Mouse (Mus musculus) liver, embryonic 16.5 days (tissue): ENCODE data around the gene Wnt7b. TPM values are rescaled to one million over a fixed set of nuclear protein-coding genes. Genes with fewer than 3 reads are reported as not detected.
A peak's percentile ranks its signal among the peaks of the same experiment; 100 is the strongest.

ENCODE experiments used
- ATAC-seq: fragments of 200-750 bp; cut with Nextera tagmentation; 2 replicates; pipeline ENCODE4 v1.8.0; 2017; ENCODE audit warnings: low read depth, mild to moderate bottlenecking, moderate number of reproducible peaks, moderate library complexity
- H3K27ac ChIP-seq: fragments of 300-500 bp; sonication (generic); 2 replicates; pipeline ENCODE4 v1.5.1; 2014; ENCODE audit warnings: mild to moderate bottlenecking, low read length
- H3K27me3 ChIP-seq: fragments of 300-500 bp; sonication (generic); 2 replicates; pipeline ENCODE4 v1.6.1; 2014; ENCODE audit warnings: low read depth, low read length, mixed read lengths; ENCODE audit not compliant: control insufficient read depth, insufficient read depth
- H3K36me3 ChIP-seq: fragments of 300-500 bp; sonication (generic); 2 replicates; pipeline ENCODE4 v1.6.1; 2014; ENCODE audit warnings: mild to moderate bottlenecking; ENCODE audit not compliant: control insufficient read depth, insufficient read depth
- H3K4me1 ChIP-seq: fragments of 300-500 bp; sonication (generic); 2 replicates; pipeline ENCODE4 v1.6.1; 2014; ENCODE audit warnings: low read depth, low read length, mixed read lengths; ENCODE audit not compliant: control insufficient read depth
- H3K4me2 ChIP-seq: fragments of 300-500 bp; sonication (generic); 2 replicates; pipeline ENCODE4 v1.6.1; 2014; ENCODE audit warnings: low read depth, low read length, mixed read lengths
- H3K4me3 ChIP-seq: fragments of 300-500 bp; sonication (generic); 2 replicates; pipeline ENCODE4 v1.5.1; 2014; ENCODE audit warnings: low read depth, mild to moderate bottlenecking, low read length
- H3K9ac ChIP-seq: fragments of 300-500 bp; sonication (generic); 2 replicates; pipeline ENCODE4 v1.6.1; 2014; ENCODE audit warnings: low read depth, low read length
- H3K9me3 ChIP-seq: fragments of 300-500 bp; sonication (generic); replicated peaks from 2 replicates; pipeline ENCODE4 v1.6.1; 2016; ENCODE audit warnings: low read length; ENCODE audit not compliant: control insufficient read depth
- WGBS: fragments of 180-500 bp; shearing (Covaris S2); extraction: QIAGEN DNeasy Blood & Tissue Kit; methylation state at CpG from one replicate; pipeline ENCODE4 v1.1.7; 2014; ENCODE audit not compliant: insufficient replicate concordance; 5-methylcytosine and 5-hydroxymethylcytosine counted together
- polyA plus RNA-seq: library from polyadenylated mRNA; unstranded; fragments of >200 nt; fragmentation: Nextera tagmentation; extraction: Ambion mirVana; gene quantifications from 2 replicates; pipeline ENCODE4 v1.2.1, GENCODE M21; 2015

Gene Wnt7b
- 0.09 and 0.19 TPM in 2 replicates for polyA plus RNA-seq

- Histone ChIP-seq H3K27ac (no peak within 1 kb of the TSS), H3K4me1 (no peaks in the 10 kb centered on the region), H3K36me3 (no peaks in the 10 kb centered on the region), H3K27me3 (peaks cover 65% of the 10 kb centered on the region), H3K4me2 (peak within 1 kb of the TSS; percentile 52), H3K9me3 (no peaks in the 10 kb centered on the region), H3K4me3 (peak within 1 kb of the TSS; percentile 39), H3K9ac (no peak within 1 kb of the TSS)
- no peak for ATAC-seq
- 5% methylated on average over 19 of the region's 19 CpGs for WGBS
Observed at GRCm38 (mm10) chr15:85582356-85582910, at the start of gene Wnt7b. Gene Wnt7b (minus strand): TSS chr15:85582473.

- H3K27ac ChIP-seq, result no peak overlapping the region
- H3K9me3 ChIP-seq, result no peaks in the 10 kb centered on the region
- no peaks in the 10 kb centered on the region for H3K36me3 ChIP-seq
- H3K4me1 ChIP-seq, result peaks cover 15% of the 10 kb centered on the region
- H3K4me3 ChIP-seq, result no peak overlapping the region
- H3K9ac ChIP-seq, result no peak overlapping the region
- ATAC-seq, result no peak
- H3K4me2 ChIP-seq, result no peak overlapping the region
- H3K27me3 ChIP-seq, result peaks cover 8% of the 10 kb centered on the region
- WGBS, result 70% methylated on average over 2 of the region's 2 CpGs
Observed at GRCm38 (mm10) chr15:85631591-85631990, 49.3 kb upstream of the Wnt7b start.

- WGBS, result 57% methylated on average over 7 of the region's 7 CpGs
- H3K9ac ChIP-seq, result no peak overlapping the region
- ATAC-seq, result no peak
- H3K4me3 ChIP-seq, result no peak overlapping the region
- H3K9me3 ChIP-seq, result no peaks in the 10 kb centered on the region
- no peaks in the 10 kb centered on the region for H3K36me3 ChIP-seq
- no peak overlapping the region for H3K27ac ChIP-seq
- no peak overlapping the region for H3K4me2 ChIP-seq
- peaks cover 24% of the 10 kb centered on the region for H3K27me3 ChIP-seq
- peaks cover 6% of the 10 kb centered on the region for H3K4me1 ChIP-seq
Observed at GRCm38 (mm10) chr15:85629924-85630545, 47.8 kb upstream of the Wnt7b start.

GRCm38 (mm10) chr15:85625666-85626279, 43.5 kb upstream of the Wnt7b start:
- H3K27me3 ChIP-seq, result peaks cover 36% of the 10 kb centered on the region
- no peak overlapping the region for H3K27ac ChIP-seq
- H3K36me3 ChIP-seq, result no peaks in the 10 kb centered on the region
- H3K9ac ChIP-seq, result no peak overlapping the region
- peak overlapping the region; percentile 49 for H3K4me2 ChIP-seq
- H3K9me3 ChIP-seq, result no peaks in the 10 kb centered on the region
- ATAC-seq, result 0 out of 2 replicates have a peak, but pooled peaks have one; percentile 35
- peak overlapping the region; percentile 25 for H3K4me3 ChIP-seq
- 3% methylated on average over 68 of the region's 68 CpGs for WGBS
- no peaks in the 10 kb centered on the region for H3K4me1 ChIP-seq

GRCm38 (mm10) chr15:85622213-85622612, 39.9 kb upstream of the Wnt7b start:
- Histone ChIP-seq H3K36me3 (no peaks in the 10 kb centered on the region), H3K27me3 (peaks cover 33% of the 10 kb centered on the region), H3K4me3 (no peak overlapping the region), H3K4me1 (no peaks in the 10 kb centered on the region), H3K27ac (no peak overlapping the region), H3K9me3 (0 out of 2 replicates have a peak, but pooled peaks cover 2% of the 10 kb centered on the region), H3K9ac (no peak overlapping the region), H3K4me2 (no peak overlapping the region)
- WGBS, result 63% methylated on average over 13 of the region's 13 CpGs
- no peak for ATAC-seq

GRCm38 (mm10) chr15:85615537-85616100, 33.3 kb upstream of the Wnt7b start:
- H3K27me3 ChIP-seq, result peaks cover 13% of the 10 kb centered on the region
- WGBS, result 9% methylated on average over 21 of the region's 21 CpGs
- H3K36me3 ChIP-seq, result no peaks in the 10 kb centered on the region
- H3K27ac ChIP-seq, result no peak overlapping the region
- H3K9ac ChIP-seq, result no peak overlapping the region
- no peaks in the 10 kb centered on the region for H3K4me1 ChIP-seq
- H3K9me3 ChIP-seq, result 0 out of 2 replicates have a peak, but pooled peaks cover 2% of the 10 kb centered on the region
- no peak overlapping the region for H3K4me2 ChIP-seq
- no peak for ATAC-seq
- H3K4me3 ChIP-seq, result no peak overlapping the region

- no peaks in the 10 kb centered on the region for H3K4me1 ChIP-seq
- peaks cover 13% of the 10 kb centered on the region for H3K27me3 ChIP-seq
- no peak overlapping the region for H3K9ac ChIP-seq
- 39% methylated on average over 22 of the region's 22 CpGs for WGBS
- H3K9me3 ChIP-seq, result 0 out of 2 replicates have a peak, but pooled peaks cover 2% of the 10 kb centered on the region
- no peak overlapping the region for H3K27ac ChIP-seq
- ATAC-seq, result no peak
- H3K4me3 ChIP-seq, result no peak overlapping the region
- H3K36me3 ChIP-seq, result no peaks in the 10 kb centered on the region
- no peak overlapping the region for H3K4me2 ChIP-seq
Observed at GRCm38 (mm10) chr15:85615075-85615474, 32.8 kb upstream of the Wnt7b start.

GRCm38 (mm10) chr15:85613358-85614266, 31.3 kb upstream of the Wnt7b start:
- WGBS, result 60% methylated on average over 17 of the region's 17 CpGs
- no peak for ATAC-seq
- H3K9ac ChIP-seq, result no peak overlapping the region
- no peaks in the 10 kb centered on the region for H3K4me1 ChIP-seq
- H3K4me3 ChIP-seq, result no peak overlapping the region
- peaks cover 13% of the 10 kb centered on the region for H3K27me3 ChIP-seq
- H3K9me3 ChIP-seq, result 0 out of 2 replicates have a peak, but pooled peaks cover 2% of the 10 kb centered on the region
- no peaks in the 10 kb centered on the region for H3K36me3 ChIP-seq
- H3K27ac ChIP-seq, result no peak overlapping the region
- no peak overlapping the region for H3K4me2 ChIP-seq
